Mouse (Mus musculus) stomach, embryonic 15.5 days (tissue): ENCODE data around the gene Cd34. TPM values are rescaled to one million over a fixed set of nuclear protein-coding genes. Genes with fewer than 3 reads are reported as not detected.

Experiments
- ATAC-seq: fragments of 200-750 bp; cut with Nextera tagmentation; 2 replicates; pipeline ENCODE4 v1.8.0; 2017; ENCODE audit warnings: low read depth, moderate number of reproducible peaks, moderate TSS enrichment; ENCODE audit not compliant: insufficient read depth, low FRiP score
- H3K27ac ChIP-seq: fragments of 300-500 bp; sonication (generic); 2 replicates; pipeline ENCODE4 v1.5.1; 2015; ENCODE audit warnings: mild to moderate bottlenecking, inconsistent platforms
- H3K27me3 ChIP-seq: fragments of 300-500 bp; sonication (generic); replicated peaks from 2 replicates; pipeline ENCODE4 v1.6.1; 2015; ENCODE audit warnings: inconsistent platforms
- H3K36me3 ChIP-seq: fragments of 300-500 bp; sonication (generic); 2 replicates; pipeline ENCODE4 v1.6.1; 2015; ENCODE audit warnings: inconsistent platforms
- H3K4me1 ChIP-seq: fragments of 300-500 bp; sonication (generic); 2 replicates; pipeline ENCODE4 v1.6.1; 2015; ENCODE audit warnings: inconsistent platforms
- H3K4me2 ChIP-seq: fragments of 300-500 bp; sonication (generic); 2 replicates; pipeline ENCODE4 v1.6.1; 2015; ENCODE audit warnings: mild to moderate bottlenecking, inconsistent platforms
- H3K4me3 ChIP-seq: fragments of 300-500 bp; sonication (generic); replicated peaks from 2 replicates; pipeline ENCODE4 v1.5.1; 2015; ENCODE audit warnings: inconsistent platforms
- H3K9ac ChIP-seq: fragments of 300-500 bp; sonication (generic); 2 replicates; pipeline ENCODE4 v1.6.1; 2015; ENCODE audit warnings: inconsistent platforms
- H3K9me3 ChIP-seq: fragments of 300-500 bp; sonication (generic); 2 replicates; pipeline ENCODE4 v1.6.1; 2016; ENCODE audit warnings: inconsistent platforms
- WGBS: fragments of 180-500 bp; shearing (Covaris S2); methylation state at CpG from one replicate; pipeline ENCODE4 v1.1.7; 2015; 5-methylcytosine and 5-hydroxymethylcytosine counted together
- polyA plus RNA-seq: library from polyadenylated mRNA; unstranded; fragments of >200 nt; fragmentation: Nextera tagmentation; extraction: Ambion mirVana; gene quantifications from 2 replicates; pipeline ENCODE4 v1.2.1, GENCODE M21; 2015

Cd34 gene
- polyA plus RNA-seq, 1 experiment from 2014 or later = 81.1 TPM

- Histone ChIP-seq H3K4me2 (no peak overlapping the region), H3K9ac (no peak overlapping the region), H3K27ac (no peak overlapping the region), H3K9me3 (no peaks in the 10 kb centered on the region), H3K4me1 (no peaks in the 10 kb centered on the region), H3K27me3 (no peaks in the 10 kb centered on the region), H3K4me3 (no peak overlapping the region), H3K36me3 (no peaks in the 10 kb centered on the region)
- no peak for ATAC-seq
- WGBS = 56% methylated on average over 5 of the region's 5 CpGs
Measured at GRCm38 (mm10) chr1:194992589-194993317, 54.1 kb downstream of the Cd34 start.

- Histone ChIP-seq H3K4me3 (no peak overlapping the region), H3K4me1 (no peaks in the 10 kb centered on the region), H3K36me3 (no peaks in the 10 kb centered on the region), H3K9ac (no peak overlapping the region), H3K27me3 (no peaks in the 10 kb centered on the region), H3K27ac (no peak overlapping the region), H3K4me2 (no peak overlapping the region), H3K9me3 (no peaks in the 10 kb centered on the region)
- WGBS = 69% methylated on average over 1 of the region's 1 CpGs
- ATAC-seq = no peak
Measured at GRCm38 (mm10) chr1:194993409-194993988, 54.9 kb downstream of the Cd34 start.

- no peak for ATAC-seq
- Histone ChIP-seq H3K36me3 (no peaks in the 10 kb centered on the region), H3K4me2 (no peak overlapping the region), H3K4me3 (no peak overlapping the region), H3K27me3 (no peaks in the 10 kb centered on the region), H3K4me1 (no peaks in the 10 kb centered on the region), H3K9me3 (no peaks in the 10 kb centered on the region), H3K9ac (no peak overlapping the region), H3K27ac (no peak overlapping the region)
- WGBS = 80% methylated on average over 5 of the region's 5 CpGs
Measured at GRCm38 (mm10) chr1:194994262-194994661, 55.6 kb downstream of the Cd34 start.

GRCm38 (mm10) chr1:194995196-194995595 lies 56.6 kb downstream of the Cd34 start:
- no peaks in the 10 kb centered on the region for H3K9me3 ChIP-seq
- H3K36me3 ChIP-seq = no peaks in the 10 kb centered on the region
- WGBS = 72% methylated on average over 2 of the region's 2 CpGs
- H3K4me2 ChIP-seq = no peak overlapping the region
- H3K27me3 ChIP-seq = no peaks in the 10 kb centered on the region
- H3K4me1 ChIP-seq = no peaks in the 10 kb centered on the region
- no peak overlapping the region for H3K4me3 ChIP-seq
- ATAC-seq = no peak
- H3K9ac ChIP-seq = no peak overlapping the region
- H3K27ac ChIP-seq = no peak overlapping the region

- H3K9me3 ChIP-seq = no peaks in the 10 kb centered on the region
- 71% methylated on average over 1 of the region's 1 CpGs for WGBS
- H3K4me1 ChIP-seq = no peaks in the 10 kb centered on the region
- H3K4me2 ChIP-seq = no peak overlapping the region
- H3K27ac ChIP-seq = no peak overlapping the region
- no peak overlapping the region for H3K9ac ChIP-seq
- no peak overlapping the region for H3K4me3 ChIP-seq
- H3K27me3 ChIP-seq = no peaks in the 10 kb centered on the region
- H3K36me3 ChIP-seq = no peaks in the 10 kb centered on the region
- no peak for ATAC-seq
Measured at GRCm38 (mm10) chr1:194998396-194998795, 59.8 kb downstream of the Cd34 start.

GRCm38 (mm10) chr1:195003328-195003727 lies 64.7 kb downstream of the Cd34 start:
- no peak overlapping the region for H3K4me3 ChIP-seq
- no peaks in the 10 kb centered on the region for H3K27me3 ChIP-seq
- no peaks in the 10 kb centered on the region for H3K4me1 ChIP-seq
- WGBS = 84% methylated on average over 4 of the region's 4 CpGs
- no peak for ATAC-seq
- no peaks in the 10 kb centered on the region for H3K36me3 ChIP-seq
- H3K9me3 ChIP-seq = no peaks in the 10 kb centered on the region
- no peak overlapping the region for H3K4me2 ChIP-seq
- H3K27ac ChIP-seq = no peak overlapping the region
- no peak overlapping the region for H3K9ac ChIP-seq

GRCm38 (mm10) chr1:195004194-195004593 lies 65.6 kb downstream of the Cd34 start:
- ATAC-seq = no peak
- H3K36me3 ChIP-seq = no peaks in the 10 kb centered on the region

GRCm38 (mm10) chr1:195006267-195006666 lies 67.6 kb downstream of the Cd34 start:
- Histone ChIP-seq H3K27me3 (no peaks in the 10 kb centered on the region), H3K9ac (no peak overlapping the region), H3K4me3 (no peak overlapping the region), H3K9me3 (no peaks in the 10 kb centered on the region), H3K4me1 (no peaks in the 10 kb centered on the region), H3K4me2 (no peak overlapping the region), H3K27ac (no peak overlapping the region), H3K36me3 (no peaks in the 10 kb centered on the region)
- ATAC-seq = no peak

More at GRCm38 (mm10) chr1:195004194-195004593, 65.6 kb downstream of the Cd34 start:
- H3K4me2 ChIP-seq = no peak overlapping the region
- H3K4me1 ChIP-seq = no peaks in the 10 kb centered on the region
- 77% methylated on average over 1 of the region's 1 CpGs for WGBS
- H3K9ac ChIP-seq = no peak overlapping the region
- no peak overlapping the region for H3K27ac ChIP-seq
- H3K9me3 ChIP-seq = no peaks in the 10 kb centered on the region
- H3K4me3 ChIP-seq = no peak overlapping the region
- no peaks in the 10 kb centered on the region for H3K27me3 ChIP-seq

Other genes starting within 250 kb of the Cd34 start
- gene Cd46, start 153.4 kb downstream of the Cd34 start, polyA plus RNA-seq = 0.81 and 1.1 TPM in 2 replicates
- 73.4 and 76.9 TPM in 2 replicates for gene Cr1l, start 192.8 kb downstream of the Cd34 start, polyA plus RNA-seq
- 0.13 and 0.34 TPM in 2 replicates for gene Cr2, start 237.9 kb downstream of the Cd34 start, polyA plus RNA-seq